Comparison of ENCODE assay signal across 8 mouse cellular contexts in the genomic region with DNA sequence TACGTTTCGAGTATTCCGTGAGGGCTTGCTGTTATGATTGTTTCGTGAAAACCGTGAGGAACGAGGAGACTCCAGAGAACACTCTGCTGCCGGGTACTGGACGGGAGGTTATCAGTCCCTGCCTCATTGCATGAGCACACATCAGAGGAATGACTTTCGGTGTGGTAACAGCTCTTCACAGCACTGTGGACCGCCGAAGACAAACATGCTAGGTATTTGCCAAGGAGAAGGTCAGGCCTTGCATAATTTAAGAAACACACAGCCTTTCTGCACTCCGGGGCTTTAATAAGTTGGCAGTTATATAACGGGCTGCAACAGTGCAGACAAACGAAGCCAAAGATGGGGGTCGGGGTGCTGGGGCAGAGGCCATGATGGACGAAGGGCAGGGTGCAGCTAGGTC. TPM values are rescaled to one million over a fixed set of nuclear protein-coding genes. Genes with fewer than 3 reads are reported as not detected.
A peak's percentile ranks its signal among the peaks of the same experiment; 100 is the strongest.
DNase-seq lines count a peak whose midpoint lies in the region; ATAC-seq lines count a peak whose summit lies in the region.

No protein-coding gene starts in this region.

- H3K9ac ChIP-seq in heart, embryonic 16.5 days (ENCODE audit: low read length) = no peak overlapping the region
- H3K9ac ChIP-seq in midbrain, embryonic 13.5 days (replicated peaks) = no peak overlapping the region

- no peaks in the 10 kb centered on the region for H3K36me3 ChIP-seq in heart, embryonic 16.5 days (ENCODE audit: control insufficient read depth, insufficient read depth)
- no peaks in the 10 kb centered on the region for H3K36me3 ChIP-seq in midbrain, embryonic 13.5 days

- H3K4me1 ChIP-seq in heart, embryonic 16.5 days (ENCODE audit: control insufficient read depth, insufficient read depth, low read length) = peaks cover 30% of the 10 kb centered on the region
- no peaks in the 10 kb centered on the region for H3K4me1 ChIP-seq in midbrain, embryonic 13.5 days (replicated peaks)

- peak; percentile 84 for ATAC-seq in heart, embryonic 16.5 days (replicated peaks; ENCODE audit: extremely low read depth, insufficient read depth, low FRiP score)
- ATAC-seq in midbrain, embryonic 13.5 days = no peak

- no peak overlapping the region for H3K4me3 ChIP-seq in heart, embryonic 16.5 days (ENCODE audit: low read length)
- no peak overlapping the region for H3K4me3 ChIP-seq in midbrain, embryonic 13.5 days (replicated peaks)

- H3K27me3 ChIP-seq in heart, embryonic 16.5 days (ENCODE audit: control insufficient read depth, insufficient read depth, low read length) = no peaks in the 10 kb centered on the region
- no peaks in the 10 kb centered on the region for H3K27me3 ChIP-seq in midbrain, embryonic 13.5 days

- 37% methylated on average over 16 of the region's 16 CpGs for WGBS in heart, embryonic 16.5 days
- 91% methylated on average over 16 of the region's 16 CpGs for WGBS in midbrain, embryonic 13.5 days

- DNase-seq in adrenal gland, adult 2 months = peak; percentile 49
- no peak for DNase-seq in adrenal gland, adult 18-20 months (ENCODE audit: low spot score in 2 of 2)
- DNase-seq in kidney, postnatal 14 days = peak; percentile 47
- DNase-seq in kidney, postnatal 10 days = no peak
- peak; percentile 55 for DNase-seq in lung, postnatal 14 days
- DNase-seq in left cerebral cortex, adult 11 months (ENCODE audit: low spot score) = no peak

- no peaks in the 10 kb centered on the region for H3K9me3 ChIP-seq in heart, embryonic 16.5 days (replicated peaks; ENCODE audit: control insufficient read depth, low read length)
- no peaks in the 10 kb centered on the region for H3K9me3 ChIP-seq in midbrain, embryonic 13.5 days

- no peak overlapping the region for H3K4me2 ChIP-seq in heart, embryonic 16.5 days (ENCODE audit: low read depth, low read length)
- H3K4me2 ChIP-seq in midbrain, embryonic 13.5 days (replicated peaks) = no peak overlapping the region

- peak overlapping the region; percentile 71 for H3K27ac ChIP-seq in heart, embryonic 16.5 days (ENCODE audit: low read length)
- H3K27ac ChIP-seq in midbrain, embryonic 13.5 days = no peak overlapping the region

RNA-seq across cellular contexts. Expression of gene Ctdspl, which starts 25.9 kb away (rescaled TPM):
- total RNA-seq in adrenal gland, adult 2 months (2021) = 10 to 100 TPM; 28.0 to 33.1 TPM
- polyA plus RNA-seq in adrenal gland, adult 2 months (2012; rRNA removed) = 19.8 and 21.0 TPM in 2 replicates
- total RNA-seq in adrenal gland, adult 18-20 months (2021) = 10 to 100 TPM; 28.8 to 37.7 TPM
- polyA plus RNA-seq in heart, embryonic 16.5 days (2015; fragmentation: Nextera tagmentation; extraction: Ambion mirVana) = 8.1 and 9.3 TPM in 2 replicates
- polyA plus RNA-seq in midbrain, embryonic 13.5 days (2015; fragmentation: Nextera tagmentation; extraction: Ambion mirVana) = 5.2 and 6.2 TPM in 2 replicates

Comparison
In these comparisons a context has a peak if more than half of its experiments do, and no peak if none do; other contexts are left out.
1. DNase-seq: peak in adrenal gland, adult 2 months (single experiment), kidney, postnatal 14 days (single experiment) and lung, postnatal 14 days (single experiment); none in adrenal gland, adult 18-20 months (0 of 2), kidney, postnatal 10 days (single experiment) and left cerebral cortex, adult 11 months (single experiment).